Mouse (Mus musculus): Measurements from ENCODE around the gene Synj1.

DNA sequence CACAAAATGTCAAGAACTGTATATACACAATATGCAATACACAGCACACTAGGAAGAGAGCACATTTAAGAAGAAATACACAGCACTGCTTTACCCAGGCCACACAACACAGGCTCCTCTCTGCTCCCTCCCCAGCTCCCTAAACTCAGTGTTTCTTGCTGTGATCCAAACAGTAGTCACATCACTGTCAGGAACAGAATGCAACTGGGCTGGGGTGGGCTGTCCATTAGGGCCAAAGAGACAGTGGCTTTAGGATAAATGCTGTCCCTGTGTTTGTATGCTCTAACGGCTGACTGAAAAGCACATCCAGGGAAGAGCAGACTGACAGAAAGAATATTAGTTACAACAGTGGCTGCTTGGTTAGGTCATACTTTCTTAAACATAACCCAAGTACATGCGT, 18.8 kb upstream of the Synj1 start:
- TF ChIP-seq POLR2A (IDR thresholded peaks at IDR 0.05; ENCODE audit: extremely low read depth, insufficient read depth, low read length) = no peak
- no peak for TF ChIP-seq CTCF (IDR thresholded peaks at IDR 0.05; ENCODE audit: low read depth, low read length)

Measured in liver, adult 2 months (tissue).